Mouse (Mus musculus) ES-E14 (cell line): ENCODE measurements at regions not wholly inside any gene's neighbourhood (a gene's known extent, or its start where the extent isn't known, plus 50 kb on each side); places are given as distances from the start of the nearest gene placed in this dataset.

Experiments
- DNase-seq: peaks from one replicate; pipeline ENCODE4 v3.0.0-alpha.2; 2013; ENCODE audit warnings: low read depth, low spot score
- H3K27ac ChIP-seq: 2 replicates; pipeline ENCODE4 v1.5.1; 2012; ENCODE audit warnings: low read depth, mild to moderate bottlenecking, low read length, moderate library complexity, mixed read lengths; ENCODE audit not compliant: poor library complexity, insufficient read depth, severe bottlenecking
- H3K36me3 ChIP-seq: 2 replicates; pipeline ENCODE4 v1.6.1; 2012; ENCODE audit warnings: mild to moderate bottlenecking, low read length, moderate library complexity, mixed read lengths; ENCODE audit not compliant: control insufficient read depth, poor library complexity, insufficient read depth, severe bottlenecking
- H3K4me1 ChIP-seq, 2 experiments: fragments of 150-350 bp in 1 of 2; sonication (generic) in 1 of 2; 2 replicates each; pipeline ENCODE4 v1.6.1; 2012; ENCODE audit warnings: low read length in 2 of 2, mild to moderate bottlenecking in 1 of 2, mixed read lengths in 1 of 2; ENCODE audit not compliant: control insufficient read depth in 2 of 2, insufficient read depth in 2 of 2, poor library complexity in 1 of 2
- H3K4me3 ChIP-seq, 2 experiments: fragments of 150-350 bp in 1 of 2; sonication (generic) in 1 of 2; 2 replicates each; pipeline ENCODE4 v1.5.1; 2012; ENCODE audit warnings: low read length in 2 of 2, low read depth in 1 of 2, mild to moderate bottlenecking in 1 of 2, mixed read lengths in 1 of 2; ENCODE audit not compliant: insufficient read depth in 1 of 2, poor library complexity in 1 of 2, severe bottlenecking in 1 of 2
- H3K9ac ChIP-seq: 2 replicates; pipeline ENCODE4 v1.6.1; 2012; ENCODE audit warnings: low read depth, mild to moderate bottlenecking, low read length, mixed read lengths; ENCODE audit not compliant: poor library complexity, insufficient read depth, severe bottlenecking
- H3K9me3 ChIP-seq: fragments of 150-350 bp; sonication (generic); 2 replicates; pipeline ENCODE4 v1.6.1; 2012; ENCODE audit warnings: low read depth, mild to moderate bottlenecking, low read length; ENCODE audit not compliant: control insufficient read depth, insufficient read depth
- CHD2 ChIP-seq: IDR thresholded peaks from 2 replicates; pipeline ENCODE4 v1.6.1; 2014; ENCODE audit warnings: mild to moderate bottlenecking, low read depth, low read length, inconsistent platforms
- HCFC1 ChIP-seq: IDR thresholded peaks from 2 replicates; pipeline ENCODE4 v1.6.1; 2012; ENCODE audit warnings: low read length, inconsistent platforms, borderline replicate concordance; ENCODE audit not compliant: insufficient read depth
- MAFK ChIP-seq: IDR thresholded peaks from 2 replicates; pipeline ENCODE4 v1.6.1; 2014; ENCODE audit warnings: mild to moderate bottlenecking, low read depth, low read length, inconsistent platforms; ENCODE audit not compliant: insufficient read depth
- ZC3H11A ChIP-seq: IDR thresholded peaks from 2 replicates; pipeline ENCODE4 v1.6.1; 2012; ENCODE audit warnings: low read depth, mild to moderate bottlenecking, inconsistent platforms, low read length, borderline replicate concordance
- ZNF384 ChIP-seq: IDR thresholded peaks from 2 replicates; pipeline ENCODE4 v1.6.1; 2012; ENCODE audit warnings: low read depth, low read length, inconsistent platforms
- in situ Hi-C, 2 experiments: fragments of 600-800 bp; cut with MboI; formaldehyde crosslinking; loops; one replicate each; pipeline ENCODE4 v1.15.1; 2025; ENCODE audit warnings: low sequenced_read_pairs in 2 of 2, inconsistent platforms in 1 of 2; ENCODE audit not compliant: unreplicated experiment in 2 of 2

GRCm38 (mm10) chr16:77527951-77528350 lies 73.9 kb downstream of the Gm11146 start:
- Histone ChIP-seq H3K9me3 (no peaks in the 10 kb centered on the region), H3K9ac (no peak overlapping the region), H3K4me1 (no peaks in the 10 kb centered on the region), H3K36me3 (no peaks in the 10 kb centered on the region), H3K4me3 (no peak overlapping the region), H3K27ac (no peak overlapping the region)
- TF ChIP-seq HCFC1 (no peak), MAFK (no peak), ZNF384 (no peak), ZC3H11A (no peak), CHD2 (no peak)
- in situ Hi-C loops = no loop called here
- no peak for DNase-seq

- in situ Hi-C loops = no loop called here
- Histone ChIP-seq H3K36me3 (no peaks in the 10 kb centered on the region), H3K27ac (no peak overlapping the region), H3K4me3 (no peak overlapping the region), H3K9ac (no peak overlapping the region), H3K9me3 (no peaks in the 10 kb centered on the region), H3K4me1 (no peaks in the 10 kb centered on the region)
- TF ChIP-seq ZC3H11A (no peak), ZNF384 (no peak), CHD2 (no peak), HCFC1 (no peak), MAFK (no peak)
- no peak for DNase-seq
Measured at GRCm38 (mm10) chr16:77514606-77515005, 87.3 kb downstream of the Gm11146 start.

- in situ Hi-C loops = no loop called here
- H3K9me3 ChIP-seq = no peaks in the 10 kb centered on the region
- H3K27ac ChIP-seq = no peak overlapping the region
- no peak for DNase-seq
- H3K4me3 ChIP-seq = no peak overlapping the region
- no peaks in the 10 kb centered on the region for H3K36me3 ChIP-seq
- no peak overlapping the region for H3K9ac ChIP-seq
- TF ChIP-seq MAFK = no peak
- TF ChIP-seq ZC3H11A = no peak
- no peak for TF ChIP-seq CHD2
- no peak for TF ChIP-seq ZNF384
- TF ChIP-seq HCFC1 = no peak
- H3K4me1 ChIP-seq = no peaks in the 10 kb centered on the region
Measured at GRCm38 (mm10) chr16:77503556-77503955, 98.3 kb downstream of the Gm11146 start.

- H3K4me1 ChIP-seq = no peaks in the 10 kb centered on the region
- TF ChIP-seq HCFC1 = no peak
- in situ Hi-C loops = no loop called here
- H3K27ac ChIP-seq = no peak overlapping the region
- no peak for DNase-seq
- H3K9ac ChIP-seq = no peak overlapping the region
- no peak overlapping the region for H3K4me3 ChIP-seq
- no peaks in the 10 kb centered on the region for H3K36me3 ChIP-seq
- H3K9me3 ChIP-seq = no peaks in the 10 kb centered on the region
Measured at GRCm38 (mm10) chr16:77502916-77503315, 99.0 kb downstream of the Gm11146 start.

- H3K4me1 ChIP-seq = no peaks in the 10 kb centered on the region
- no peaks in the 10 kb centered on the region for H3K36me3 ChIP-seq
- no peaks in the 10 kb centered on the region for H3K9me3 ChIP-seq
- no peak for DNase-seq
- no peak overlapping the region for H3K4me3 ChIP-seq
- H3K27ac ChIP-seq = no peak overlapping the region
- H3K9ac ChIP-seq = no peak overlapping the region
- TF ChIP-seq ZNF384 (no peak), CHD2 (no peak), HCFC1 (no peak), MAFK (no peak), ZC3H11A (no peak)
- in situ Hi-C loops = no loop called here
Measured at GRCm38 (mm10) chr16:77502026-77502425, 99.9 kb downstream of the Gm11146 start.
